Mouse (Mus musculus): Measurements from ENCODE around the gene Ywhab.

Ywhab gene

GRCm38 (mm10) chr2:164002637-164003036, 7.9 kb downstream of the Ywhab start:
- ChIA-PET POLR2A (interaction anchor here in 3 of 4 experiments (0.5 to 1.4 kb wide), 4 partner anchors 9 to 364 kb away, joined by 3 to 7 read pairs (median 4); no protein-coding TSS in a partner anchor), CTCF (interaction anchor here in 1 of 4 experiments (0.7 kb wide), 1 partner anchor 82 kb away, joined by 3 read pairs; no protein-coding TSS in a partner anchor)

- POLR2A ChIA-PET, result interaction anchor here in 2 of 4 experiments (0.8 to 1.1 kb wide), 2 partner anchors 10 to 12 kb away, joined by 3 to 4 read pairs; partner anchors contain the start of gene Ywhab (in 1 of the 2)
- CTCF ChIA-PET, result interaction anchor here in 1 of 4 experiments (0.7 kb wide), 1 partner anchor 103 kb away, joined by 3 read pairs; no protein-coding TSS in a partner anchor
These were observed 9.7 kb downstream of the Ywhab start for GRCm38 (mm10) chr2:164004503-164004902.

DNA sequence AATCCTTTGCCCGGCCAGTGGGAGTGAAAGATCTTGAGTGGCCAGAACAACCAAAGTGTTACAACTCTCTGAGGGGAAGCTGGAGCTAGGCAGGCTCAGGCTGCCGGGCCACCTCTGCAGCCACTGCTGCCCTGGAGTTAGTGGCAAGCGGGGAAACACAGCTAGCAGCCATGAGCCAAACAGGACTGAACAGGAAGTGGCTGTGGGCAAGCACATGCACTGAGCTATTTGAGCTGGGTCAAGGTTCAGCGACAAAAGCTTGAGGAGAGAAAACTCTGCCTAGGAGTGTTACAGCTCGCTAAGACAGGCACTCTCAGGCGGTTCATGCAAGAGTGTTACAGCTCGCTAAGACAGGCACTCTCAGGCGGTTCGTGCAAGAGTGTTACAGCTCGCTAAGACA, 12.2 kb downstream of the Ywhab start:
- ChIA-PET CTCF (interaction anchor here in 1 of 4 experiments (1.7 kb wide), 1 partner anchor 219 kb away, joined by 3 read pairs; no protein-coding TSS in a partner anchor), POLR2A (interaction anchor here in 2 of 4 experiments (0.7 to 2.7 kb wide), 8 partner anchors 9 to 588 kb away, joined by 3 to 14 read pairs (median 4); partner anchors contain the start of genes Tomm34 (in 1 of the 2) and Ywhab (in 1 of the 2))

- ChIA-PET CTCF (interaction anchor here in 1 of 4 experiments (1.7 kb wide), 1 partner anchor 220 kb away, joined by 3 read pairs; no protein-coding TSS in a partner anchor), POLR2A (interaction anchor here in 2 of 4 experiments (0.7 to 2.7 kb wide), 9 partner anchors 9 to 63 kb away, joined by 3 to 14 read pairs (median 5); partner anchors contain the start of genes Tomm34 (in 2 of the 2), Ywhab (in 2 of the 2) and Stk4 (in 1 of the 2))
These were observed 12.8 kb downstream of the Ywhab start for GRCm38 (mm10) chr2:164007547-164007946.

GRCm38 (mm10) chr2:164007987-164008545, 13.3 kb downstream of the Ywhab start:
- ChIA-PET POLR2A (interaction anchor here in 2 of 4 experiments (0.6 to 2.7 kb wide), 9 partner anchors 8 to 1230 kb away, joined by 3 to 14 read pairs (median 4); partner anchors contain the start of genes Tomm34 (in 2 of the 2), Stk4 (in 1 of the 2) and Ywhab (in 1 of the 2)), CTCF (interaction anchor here in 2 of 4 experiments (0.7 to 1.7 kb wide), 2 partner anchors 63 to 220 kb away, joined by 3 read pairs; partner anchors contain the start of gene Tomm34 (in 1 of the 2))

DNA sequence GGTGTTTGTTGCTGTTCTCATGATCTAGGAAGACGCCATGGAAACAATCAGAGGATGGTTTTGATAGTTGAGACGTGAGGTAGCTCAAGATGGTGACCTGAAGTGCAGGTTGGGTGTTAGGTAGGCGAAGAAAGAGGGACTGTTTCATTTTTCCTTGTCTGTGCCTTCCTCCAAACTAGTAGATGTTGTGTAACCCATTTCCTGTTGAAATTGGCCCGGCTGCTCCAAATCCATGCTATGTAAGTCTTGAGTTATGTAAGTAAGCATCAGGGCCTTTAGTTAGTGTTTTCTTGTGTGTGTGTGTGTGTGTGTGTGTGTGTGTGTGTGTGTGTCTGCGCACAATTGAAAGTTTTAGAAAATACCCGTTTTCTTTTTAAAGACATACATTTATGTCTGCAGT, 14.5 kb downstream of the Ywhab start:
- POLR2A ChIA-PET, result interaction anchor here in 3 of 4 experiments (0.7 to 2.7 kb wide), 10 partner anchors 9 to 62 kb away, joined by 3 to 14 read pairs (median 4); partner anchors contain the start of genes Stk4 (in 1 of the 3), Tomm34 (in 1 of the 3) and Ywhab (in 1 of the 3)

GRCm38 (mm10) chr2:164010496-164010895, 15.7 kb downstream of the Ywhab start:
- CTCF ChIA-PET, result no interaction called here
- POLR2A ChIA-PET, result interaction anchor here in 1 of 4 experiments (0.9 to 1.8 kb wide), 7 partner anchors 10 to 60 kb away, joined by 3 to 14 read pairs (median 4); partner anchors contain the start of genes Stk4 and Ywhab

More for the DNA sequence above, 14.5 kb downstream of the Ywhab start:
- CTCF ChIA-PET, result no interaction called here

DNA sequence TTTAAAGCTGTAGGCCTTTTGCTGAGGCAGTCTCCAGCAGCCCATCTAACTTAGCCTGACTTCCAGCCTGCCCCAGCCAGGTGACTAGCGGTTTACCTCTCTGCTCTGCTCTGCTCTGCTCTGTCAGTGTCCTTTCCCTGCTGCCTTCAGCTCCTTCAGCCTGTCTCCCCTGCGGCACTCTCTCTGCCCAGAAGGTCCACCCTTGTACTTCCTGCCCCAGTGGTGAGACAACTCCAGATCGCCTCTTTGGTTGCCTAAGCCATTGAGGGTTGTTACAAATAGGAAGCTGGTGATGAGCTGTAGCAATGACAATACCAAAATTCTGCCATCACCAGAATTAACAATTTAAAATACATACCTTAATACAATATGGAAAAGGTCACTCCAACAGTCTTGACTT, 16.2 kb downstream of the Ywhab start:
- POLR2A ChIA-PET, result interaction anchor here in 2 of 4 experiments (0.8 to 1.8 kb wide), 8 partner anchors 10 to 73 kb away, joined by 3 to 14 read pairs (median 3); partner anchors contain the start of genes Stk4 (in 1 of the 2) and Ywhab (in 1 of the 2)
- CTCF ChIA-PET, result no interaction called here

DNA sequence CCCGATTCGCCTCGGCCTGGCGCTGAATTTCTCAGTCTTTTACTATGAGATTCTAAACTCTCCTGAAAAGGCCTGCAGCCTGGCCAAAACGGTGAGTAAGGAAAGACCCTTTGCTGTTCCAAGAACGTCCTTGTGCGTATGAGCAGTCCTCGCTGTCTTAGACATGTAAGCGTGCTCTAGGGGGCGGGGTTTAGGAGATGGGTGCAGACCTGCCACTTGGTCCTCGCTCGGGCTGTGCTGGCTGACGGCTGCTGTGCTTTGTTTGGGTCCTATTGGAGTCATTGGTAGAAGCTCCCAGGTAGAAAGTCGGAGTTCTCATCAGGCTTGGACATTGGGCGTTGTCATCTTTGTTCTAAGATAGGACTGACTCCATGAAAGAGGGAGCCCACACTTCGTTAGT, 20.5 kb downstream of the Ywhab start:
- ChIA-PET CTCF (no interaction called here), POLR2A (interaction anchor here in 1 of 4 experiments (0.8 kb wide), 1 partner anchor 13 kb away, joined by 4 read pairs; no protein-coding TSS in a partner anchor)

GRCm38 (mm10) chr2:164018910-164019309, 24.1 kb downstream of the Ywhab start:
- ChIA-PET POLR2A (interaction anchor here in 2 of 4 experiments (0.5 to 2.6 kb wide), 4 partner anchors 10 to 660 kb away, joined by 3 to 6 read pairs (median 4); partner anchors contain the start of gene Tomm34 (in 1 of the 2)), CTCF (no interaction called here)

DNA sequence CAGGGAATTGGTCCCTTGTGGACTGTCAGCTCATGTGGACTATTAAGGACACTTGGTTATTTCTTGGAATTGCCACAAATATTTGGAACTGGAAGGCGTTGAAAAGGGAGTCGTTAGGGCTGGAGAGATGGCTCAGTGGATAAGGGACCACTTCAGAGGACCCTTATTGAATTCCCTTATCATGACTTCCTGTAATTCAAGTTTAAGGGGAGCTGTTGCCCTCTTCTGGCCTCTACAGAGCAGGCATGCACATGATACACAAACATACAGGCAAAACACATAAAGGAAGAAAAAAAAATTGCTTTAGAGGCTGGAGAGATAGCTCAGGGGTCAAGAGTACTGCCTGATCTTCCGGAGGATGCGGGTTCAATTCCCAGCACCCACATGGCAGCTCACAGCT, 25.2 kb downstream of the Ywhab start:
- ChIA-PET POLR2A (interaction anchor here in 3 of 4 experiments (0.7 to 2.0 kb wide), 4 partner anchors 10 to 30 kb away, joined by 3 to 6 read pairs (median 4); no protein-coding TSS in a partner anchor), CTCF (interaction anchor here in 2 of 4 experiments (0.6 to 1.2 kb wide), 2 partner anchors 13 to 14 kb away, joined by 3 to 5 read pairs; no protein-coding TSS in a partner anchor)

GRCm38 (mm10) chr2:164022104-164022503, 27.3 kb downstream of the Ywhab start:
- ChIA-PET POLR2A (interaction anchor here in 1 of 4 experiments (0.7 to 1.0 kb wide), 2 partner anchors 34 to 35 kb away, joined by 3 read pairs; no protein-coding TSS in a partner anchor), CTCF (interaction anchor here in 1 of 4 experiments (1.1 kb wide), 1 partner anchor 234 kb away, joined by 3 read pairs; no protein-coding TSS in a partner anchor)

DNA sequence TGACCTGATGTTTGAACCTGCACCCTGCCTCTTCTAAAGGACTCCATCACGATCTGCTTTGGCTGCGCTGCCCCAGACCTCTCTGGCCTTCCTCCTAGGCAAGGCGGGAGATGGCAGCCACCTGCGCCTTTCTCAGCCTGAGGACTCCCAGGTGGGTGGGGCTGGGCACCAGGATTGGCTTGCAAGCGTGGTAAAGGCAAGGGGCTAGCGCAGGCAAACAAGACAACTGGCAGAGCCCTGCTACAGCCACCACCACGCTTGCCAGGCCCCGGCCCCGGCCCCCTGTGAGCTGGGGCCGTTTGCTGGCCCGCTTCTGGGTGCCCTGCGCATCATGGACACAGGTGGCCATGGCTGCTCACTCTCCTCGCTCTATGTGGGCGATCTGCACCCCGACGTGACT, 30.4 kb downstream of the Ywhab start, which contains the start of gene Pabpc1l:
Gene Pabpc1l (plus strand): TSS at position 301 of the 400 bp plus-strand sequence.
- CTCF ChIA-PET, result interaction anchor here in 3 of 4 experiments (1.3 to 1.4 kb wide), 3 partner anchors 11 to 167 kb away, joined by 3 to 4 read pairs (median 3); no protein-coding TSS in a partner anchor
- POLR2A ChIA-PET, result interaction anchor here in 3 of 4 experiments (0.5 to 1.2 kb wide), 6 partner anchors 11 to 377 kb away, joined by 3 to 5 read pairs (median 3); partner anchors contain the start of gene Tomm34 (in 1 of the 3)

DNA sequence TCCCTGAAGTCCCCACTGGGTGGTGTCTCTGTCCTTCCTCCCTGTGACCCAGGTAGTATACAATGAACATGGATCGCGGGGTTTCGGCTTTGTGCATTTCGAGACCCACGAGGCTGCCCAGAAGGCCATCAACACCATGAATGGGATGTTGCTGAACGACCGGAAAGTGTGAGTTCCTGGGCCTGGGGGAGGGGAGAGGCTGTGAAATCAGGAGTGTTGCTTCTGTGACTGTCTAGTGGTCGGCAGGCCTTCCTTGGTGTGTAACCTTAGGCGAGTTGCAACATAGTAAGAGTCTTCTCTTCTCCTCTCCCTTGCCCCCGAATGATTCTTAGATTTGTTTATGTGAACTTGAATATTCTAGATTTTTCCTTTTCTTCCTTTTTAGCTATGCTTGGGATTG, 36.4 kb downstream of the Ywhab start:
- CTCF ChIA-PET, result no interaction called here
- POLR2A ChIA-PET, result interaction anchor here in 1 of 4 experiments (1.0 kb wide), 1 partner anchor 18 kb away, joined by 3 read pairs; no protein-coding TSS in a partner anchor

GRCm38 (mm10) chr2:164032973-164033372, 38.2 kb downstream of the Ywhab start:
- ChIA-PET POLR2A (no interaction called here), CTCF (interaction anchor here in 1 of 4 experiments (0.6 to 1.6 kb wide), 3 partner anchors 12 to 478 kb away, joined by 4 to 5 read pairs (median 5); no protein-coding TSS in a partner anchor)

- POLR2A ChIA-PET, result interaction anchor here in 3 of 4 experiments (0.5 to 1.5 kb wide), 7 partner anchors 9 to 486 kb away, joined by 3 to 4 read pairs (median 3); partner anchors contain the start of genes Tomm34 (in 2 of the 3) and Pabpc1l (in 1 of the 3)
- CTCF ChIA-PET, result interaction anchor here (0.5 to 1.1 kb wide), 8 partner anchors 11 to 446 kb away, joined by 3 to 8 read pairs (median 3); partner anchors contain the start of gene Pabpc1l (in 2 of the 4)
These were observed 41.8 kb downstream of the Ywhab start for GRCm38 (mm10) chr2:164036520-164037019.

DNA sequence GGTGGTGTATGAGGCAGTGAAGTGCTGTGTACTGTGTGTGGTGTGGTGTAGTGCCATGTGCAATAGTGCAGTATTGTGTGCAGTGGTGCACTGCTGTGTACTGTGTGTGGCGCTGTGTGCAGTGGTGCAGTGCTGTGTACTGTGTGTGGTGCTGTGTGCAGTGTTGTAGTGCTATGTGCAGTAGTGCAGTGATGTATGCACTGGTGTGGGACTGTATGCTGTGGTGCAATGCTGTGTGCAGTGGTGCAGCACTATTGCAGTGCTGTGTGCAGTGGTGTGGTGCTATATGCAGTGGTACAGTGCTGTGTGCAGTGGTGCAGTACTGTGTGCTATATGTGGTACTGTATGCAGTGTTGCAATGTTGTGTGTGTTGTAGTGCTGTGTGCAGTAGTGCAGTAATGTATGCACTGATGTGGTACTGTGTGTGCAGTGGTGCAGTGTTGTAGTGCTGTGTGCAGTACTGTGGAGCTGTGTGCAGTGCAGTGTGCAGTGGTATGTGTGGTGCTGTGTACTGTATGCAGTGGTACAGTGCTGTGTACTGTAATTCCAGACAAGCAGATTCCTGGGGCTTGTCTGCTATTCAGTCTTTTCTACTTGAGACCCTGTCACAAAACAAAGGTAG, 43.8 kb downstream of the Ywhab start:
- POLR2A ChIA-PET, result no interaction called here
- CTCF ChIA-PET, result no interaction called here

- ChIA-PET CTCF (no interaction called here), POLR2A (interaction anchor here in 1 of 4 experiments (0.7 kb wide), 1 partner anchor 317 kb away, joined by 3 read pairs; no protein-coding TSS in a partner anchor)
These were observed 46.2 kb downstream of the Ywhab start for GRCm38 (mm10) chr2:164040949-164041348.

Measured in embryonic stem cell, embryonic (primary cell).